Mouse (Mus musculus): ENCODE results near the gene Mok. TPM values are rescaled to one million over a fixed set of nuclear protein-coding genes. Genes with fewer than 3 reads are reported as not detected.
A peak's percentile ranks its signal among the peaks of the same experiment; 100 is the strongest.

Mok gene
- polyA plus RNA-seq, 1 experiment: 3.3 TPM

GRCm38 (mm10) chr12:110806301-110806970 lies 34.3 kb downstream of the Mok start:
- TF ChIP-seq SRF (IDR thresholded peaks at IDR 0.05; ENCODE audit: control insufficient read depth, insufficient read length, low read depth): no peak
- no peak for TF ChIP-seq TCF3 (IDR thresholded peaks at IDR 0.05; ENCODE audit: insufficient read length, low read depth)
- no peak for TF ChIP-seq MYOG (IDR thresholded peaks at IDR 0.05; ENCODE audit: control insufficient read depth in 1 of 3, insufficient read depth in 1 of 3, insufficient read length in 2 of 3, low read depth in 2 of 3)
- no peak for TF ChIP-seq E2F4 (IDR thresholded peaks at IDR 0.05; ENCODE audit: insufficient read depth)
- TF ChIP-seq POLR2A (IDR thresholded peaks at IDR 0.05; ENCODE audit: insufficient read length, low read depth): no peak
- no peak for TF ChIP-seq CEBPB (IDR thresholded peaks at IDR 0.05; ENCODE audit: insufficient read depth, poor library complexity, severe bottlenecking)
- TF ChIP-seq USF1 (IDR thresholded peaks at IDR 0.05; ENCODE audit: low read depth): no peak
- TF ChIP-seq MAX (IDR thresholded peaks at IDR 0.05; ENCODE audit: low read depth): no peak
- no peak for TF ChIP-seq REST (IDR thresholded peaks at IDR 0.05; ENCODE audit: insufficient read depth, insufficient read length)
- no peak for TF ChIP-seq TCF12 (IDR thresholded peaks at IDR 0.05; ENCODE audit: insufficient read depth, poor library complexity, severe bottlenecking)
- TF ChIP-seq MYOD1 (IDR thresholded peaks at IDR 0.05; ENCODE audit: control insufficient read depth in 1 of 3, insufficient read length in 2 of 3, low read depth in 2 of 3): no peak
- TF ChIP-seq POLR2AphosphoS2 (IDR thresholded peaks at IDR 0.05; ENCODE audit: insufficient read length, low read depth): no peak
- Histone ChIP-seq H3K36me3 (ENCODE audit: control insufficient read depth, insufficient read depth) (no peaks in the 10 kb centered on the region), H3K4me3 (no peak overlapping the region), H3K79me2 (ENCODE audit: control insufficient read depth, insufficient read depth) (no peaks in the 10 kb centered on the region), H3K27me3 (ENCODE audit: control insufficient read depth, insufficient read depth, insufficient read length) (no peaks in the 10 kb centered on the region), H3K4me2 (ENCODE audit: low read depth) (no peak overlapping the region), H3ac (ENCODE audit: control insufficient read depth, insufficient read length) (no peak overlapping the region)

- no peak for TF ChIP-seq TCF3 (IDR thresholded peaks at IDR 0.05; ENCODE audit: insufficient read length, low read depth)
- TF ChIP-seq USF1 (IDR thresholded peaks at IDR 0.05; ENCODE audit: low read depth): no peak
- TF ChIP-seq POLR2AphosphoS2 (IDR thresholded peaks at IDR 0.05; ENCODE audit: insufficient read length, low read depth): no peak
- TF ChIP-seq POLR2A (IDR thresholded peaks at IDR 0.05; ENCODE audit: insufficient read length, low read depth): no peak
Measured at GRCm38 (mm10) chr12:110804261-110804660, 36.5 kb downstream of the Mok start.

GRCm38 (mm10) chr12:110802674-110803297 lies 38.0 kb downstream of the Mok start:
- H3K36me3 ChIP-seq (ENCODE audit: control insufficient read depth, insufficient read depth): no peaks in the 10 kb centered on the region
- no peak overlapping the region for H3K4me3 ChIP-seq
- H3K4me2 ChIP-seq (ENCODE audit: low read depth): peak overlapping the region; percentile 32
- H3ac ChIP-seq (ENCODE audit: control insufficient read depth, insufficient read length): no peak overlapping the region
- peaks cover 5% of the 10 kb centered on the region for H3K79me2 ChIP-seq (ENCODE audit: control insufficient read depth, insufficient read depth)
- TF ChIP-seq MYOD1 (IDR thresholded peaks at IDR 0.05; ENCODE audit: control insufficient read depth in 1 of 3, insufficient read length in 2 of 3, low read depth in 2 of 3): peak in 1 of 3 experiments; percentile 22
- no peak for TF ChIP-seq SRF (IDR thresholded peaks at IDR 0.05; ENCODE audit: control insufficient read depth, insufficient read length, low read depth)
- TF ChIP-seq MYOG (IDR thresholded peaks at IDR 0.05; ENCODE audit: control insufficient read depth in 1 of 3, insufficient read depth in 1 of 3, insufficient read length in 2 of 3, low read depth in 2 of 3): peak in 1 of 3 experiments; percentile 26
- no peaks in the 10 kb centered on the region for H3K27me3 ChIP-seq (ENCODE audit: control insufficient read depth, insufficient read depth, insufficient read length)

More at GRCm38 (mm10) chr12:110804261-110804660, 36.5 kb downstream of the Mok start:
- no peak overlapping the region for H3ac ChIP-seq (ENCODE audit: control insufficient read depth, insufficient read length)
- no peak overlapping the region for H3K4me3 ChIP-seq
- no peaks in the 10 kb centered on the region for H3K36me3 ChIP-seq (ENCODE audit: control insufficient read depth, insufficient read depth)
- no peak overlapping the region for H3K4me2 ChIP-seq (ENCODE audit: low read depth)
- peaks cover 5% of the 10 kb centered on the region for H3K79me2 ChIP-seq (ENCODE audit: control insufficient read depth, insufficient read depth)
- H3K27me3 ChIP-seq (ENCODE audit: control insufficient read depth, insufficient read depth, insufficient read length): no peaks in the 10 kb centered on the region

- Histone ChIP-seq H3K36me3 (ENCODE audit: control insufficient read depth, insufficient read depth) (no peaks in the 10 kb centered on the region), H3ac (ENCODE audit: control insufficient read depth, insufficient read length) (no peak overlapping the region), H3K79me2 (ENCODE audit: control insufficient read depth, insufficient read depth) (peaks cover 5% of the 10 kb centered on the region), H3K27me3 (ENCODE audit: control insufficient read depth, insufficient read depth, insufficient read length) (no peaks in the 10 kb centered on the region), H3K4me2 (ENCODE audit: low read depth) (peak overlapping the region; percentile 32), H3K4me3 (no peak overlapping the region)
- no peak for TF ChIP-seq REST (IDR thresholded peaks at IDR 0.05; ENCODE audit: insufficient read depth, insufficient read length)
- no peak for TF ChIP-seq USF1 (IDR thresholded peaks at IDR 0.05; ENCODE audit: low read depth)
- TF ChIP-seq MYOG (IDR thresholded peaks at IDR 0.05; ENCODE audit: control insufficient read depth in 1 of 3, insufficient read depth in 1 of 3, insufficient read length in 2 of 3, low read depth in 2 of 3): peak; percentile 64 to 82 (median 65)
- no peak for TF ChIP-seq TCF3 (IDR thresholded peaks at IDR 0.05; ENCODE audit: insufficient read length, low read depth)
- no peak for TF ChIP-seq CEBPB (IDR thresholded peaks at IDR 0.05; ENCODE audit: insufficient read depth, poor library complexity, severe bottlenecking)
- TF ChIP-seq TCF12 (IDR thresholded peaks at IDR 0.05; ENCODE audit: insufficient read depth, poor library complexity, severe bottlenecking): peak; percentile 37
- TF ChIP-seq SRF (IDR thresholded peaks at IDR 0.05; ENCODE audit: control insufficient read depth, insufficient read length, low read depth): no peak
- TF ChIP-seq POLR2A (IDR thresholded peaks at IDR 0.05; ENCODE audit: insufficient read length, low read depth): no peak
- no peak for TF ChIP-seq E2F4 (IDR thresholded peaks at IDR 0.05; ENCODE audit: insufficient read depth)
- peak; percentile 24 for TF ChIP-seq POLR2AphosphoS2 (IDR thresholded peaks at IDR 0.05; ENCODE audit: insufficient read length, low read depth)
- TF ChIP-seq MYOD1 (IDR thresholded peaks at IDR 0.05; ENCODE audit: control insufficient read depth in 1 of 3, insufficient read length in 2 of 3, low read depth in 2 of 3): peak; percentile 21 to 74 (median 51)
- TF ChIP-seq MAX (IDR thresholded peaks at IDR 0.05; ENCODE audit: low read depth): no peak
Measured at GRCm38 (mm10) chr12:110801876-110802464, 38.8 kb downstream of the Mok start.
